Mouse (Mus musculus) embryonic facial prominence, embryonic 15.5 days (tissue): ENCODE measurements around the gene Gm21852. TPM values are rescaled to one million over a fixed set of nuclear protein-coding genes. Genes with fewer than 3 reads are reported as not detected.
"Not testable (repeated sequence)": the region's sequence is repeated elsewhere in the genome, so short reads cannot be mapped to it uniquely, and the experiment has no call there.

Experiments used
- ATAC-seq: fragments of 200-750 bp; cut with Nextera tagmentation; 2 replicates; pipeline ENCODE4 v1.8.0; 2017; ENCODE audit warnings: low read depth, moderate TSS enrichment; ENCODE audit not compliant: insufficient number of reproducible peaks, low FRiP score, low TSS enrichment
- H3K27ac ChIP-seq: fragments of 300-500 bp; sonication (generic); replicated peaks from 2 replicates; pipeline ENCODE4 v1.5.1; 2015; ENCODE audit warnings: mild to moderate bottlenecking, inconsistent platforms
- H3K27me3 ChIP-seq: fragments of 300-500 bp; sonication (generic); 2 replicates; pipeline ENCODE4 v1.6.1; 2015; ENCODE audit warnings: inconsistent platforms
- H3K36me3 ChIP-seq: fragments of 300-500 bp; sonication (generic); 2 replicates; pipeline ENCODE4 v1.6.1; 2015; ENCODE audit warnings: mild to moderate bottlenecking, inconsistent platforms
- H3K4me1 ChIP-seq: fragments of 300-500 bp; sonication (generic); 2 replicates; pipeline ENCODE4 v1.6.1; 2015; ENCODE audit warnings: inconsistent platforms
- H3K4me2 ChIP-seq: fragments of 300-500 bp; sonication (generic); replicated peaks from 2 replicates; pipeline ENCODE4 v1.6.1; 2015; ENCODE audit warnings: mild to moderate bottlenecking, inconsistent platforms
- H3K4me3 ChIP-seq: fragments of 300-500 bp; sonication (generic); replicated peaks from 2 replicates; pipeline ENCODE4 v1.5.1; 2015; ENCODE audit warnings: mild to moderate bottlenecking, inconsistent platforms
- H3K9ac ChIP-seq: fragments of 300-500 bp; sonication (generic); 2 replicates; pipeline ENCODE4 v1.6.1; 2015; ENCODE audit warnings: inconsistent platforms
- H3K9me3 ChIP-seq: fragments of 300-500 bp; sonication (generic); replicated peaks from 2 replicates; pipeline ENCODE4 v1.6.1; 2016; ENCODE audit warnings: inconsistent platforms
- WGBS: fragments of 180-500 bp; shearing (Covaris S2); methylation state at CpG from one replicate; pipeline ENCODE4 v1.1.7; 2015; 5-methylcytosine and 5-hydroxymethylcytosine counted together
- microRNA-seq: library from miRNA; unstranded; fragments of <30 nt; microRNA quantifications from one replicate; pipeline ENCODE4, GENCODE M21; 2016; ENCODE audit warnings: borderline number of aligned reads
- polyA plus RNA-seq: library from polyadenylated mRNA; unstranded; fragments of >200 nt; fragmentation: Nextera tagmentation; extraction: Ambion mirVana; gene quantifications from 2 replicates; pipeline ENCODE4 v1.2.1, GENCODE M21; 2015

Gm21852 gene
- not detected in 2 replicates for polyA plus RNA-seq

- H3K9ac ChIP-seq, H3K4me3 ChIP-seq, H3K4me1 ChIP-seq, H3K9me3 ChIP-seq, ATAC-seq, H3K4me2 ChIP-seq, H3K36me3 ChIP-seq, H3K27ac ChIP-seq, H3K27me3 ChIP-seq: not testable (repeated sequence)
- WGBS: no CpG with 5 or more reads among the region's 3 CpGs
Observed at GRCm38 (mm10) chrY:40651896-40652295, at the start of gene Gm21852. Gene Gm21852 (minus strand): TSS chrY:40651996.

Small RNAs within 50 kb of the gene (microRNA-seq; reads per million reads assigned to microRNA genes)
- gene Gm27466 (not detected), gene Gm28018 (not detected)

Other genes starting within 250 kb of the Gm21852 start
- not detected in 2 replicates for gene Gm21797, start 123.8 kb upstream of the Gm21852 start, polyA plus RNA-seq
- gene Gm20795, start 152.9 kb upstream of the Gm21852 start, polyA plus RNA-seq: not detected in 2 replicates